Mouse (Mus musculus) ES-E14 (cell line): ENCODE measurements at regions not wholly inside any gene's neighbourhood (a gene's known extent, or its start where the extent isn't known, plus 50 kb on each side); places are given as distances from the start of the nearest gene placed in this dataset.
A peak's percentile ranks its signal among the peaks of the same experiment; 100 is the strongest.

Experiments used
- DNase-seq: peaks from one replicate; pipeline ENCODE4 v3.0.0-alpha.2; 2013; ENCODE audit warnings: low read depth, low spot score
- H3K27ac ChIP-seq: 2 replicates; pipeline ENCODE4 v1.5.1; 2012; ENCODE audit warnings: low read depth, mild to moderate bottlenecking, low read length, moderate library complexity, mixed read lengths; ENCODE audit not compliant: poor library complexity, insufficient read depth, severe bottlenecking
- H3K36me3 ChIP-seq: 2 replicates; pipeline ENCODE4 v1.6.1; 2012; ENCODE audit warnings: mild to moderate bottlenecking, low read length, moderate library complexity, mixed read lengths; ENCODE audit not compliant: control insufficient read depth, poor library complexity, insufficient read depth, severe bottlenecking
- H3K4me1 ChIP-seq, 2 experiments: fragments of 150-350 bp in 1 of 2; sonication (generic) in 1 of 2; 2 replicates each; pipeline ENCODE4 v1.6.1; 2012; ENCODE audit warnings: low read length in 2 of 2, mild to moderate bottlenecking in 1 of 2, mixed read lengths in 1 of 2; ENCODE audit not compliant: control insufficient read depth in 2 of 2, insufficient read depth in 2 of 2, poor library complexity in 1 of 2
- H3K4me3 ChIP-seq, 2 experiments: fragments of 150-350 bp in 1 of 2; sonication (generic) in 1 of 2; 2 replicates each; pipeline ENCODE4 v1.5.1; 2012; ENCODE audit warnings: low read length in 2 of 2, low read depth in 1 of 2, mild to moderate bottlenecking in 1 of 2, mixed read lengths in 1 of 2; ENCODE audit not compliant: insufficient read depth in 1 of 2, poor library complexity in 1 of 2, severe bottlenecking in 1 of 2
- H3K9ac ChIP-seq: 2 replicates; pipeline ENCODE4 v1.6.1; 2012; ENCODE audit warnings: low read depth, mild to moderate bottlenecking, low read length, mixed read lengths; ENCODE audit not compliant: poor library complexity, insufficient read depth, severe bottlenecking
- H3K9me3 ChIP-seq: fragments of 150-350 bp; sonication (generic); 2 replicates; pipeline ENCODE4 v1.6.1; 2012; ENCODE audit warnings: low read depth, mild to moderate bottlenecking, low read length; ENCODE audit not compliant: control insufficient read depth, insufficient read depth
- CHD2 ChIP-seq: IDR thresholded peaks from 2 replicates; pipeline ENCODE4 v1.6.1; 2014; ENCODE audit warnings: mild to moderate bottlenecking, low read depth, low read length, inconsistent platforms
- HCFC1 ChIP-seq: IDR thresholded peaks from 2 replicates; pipeline ENCODE4 v1.6.1; 2012; ENCODE audit warnings: low read length, inconsistent platforms, borderline replicate concordance; ENCODE audit not compliant: insufficient read depth
- MAFK ChIP-seq: IDR thresholded peaks from 2 replicates; pipeline ENCODE4 v1.6.1; 2014; ENCODE audit warnings: mild to moderate bottlenecking, low read depth, low read length, inconsistent platforms; ENCODE audit not compliant: insufficient read depth
- ZC3H11A ChIP-seq: IDR thresholded peaks from 2 replicates; pipeline ENCODE4 v1.6.1; 2012; ENCODE audit warnings: low read depth, mild to moderate bottlenecking, inconsistent platforms, low read length, borderline replicate concordance
- ZNF384 ChIP-seq: IDR thresholded peaks from 2 replicates; pipeline ENCODE4 v1.6.1; 2012; ENCODE audit warnings: low read depth, low read length, inconsistent platforms
- in situ Hi-C, 2 experiments: fragments of 600-800 bp; cut with MboI; formaldehyde crosslinking; loops; one replicate each; pipeline ENCODE4 v1.15.1; 2025; ENCODE audit warnings: low sequenced_read_pairs in 2 of 2, inconsistent platforms in 1 of 2; ENCODE audit not compliant: unreplicated experiment in 2 of 2

DNA sequence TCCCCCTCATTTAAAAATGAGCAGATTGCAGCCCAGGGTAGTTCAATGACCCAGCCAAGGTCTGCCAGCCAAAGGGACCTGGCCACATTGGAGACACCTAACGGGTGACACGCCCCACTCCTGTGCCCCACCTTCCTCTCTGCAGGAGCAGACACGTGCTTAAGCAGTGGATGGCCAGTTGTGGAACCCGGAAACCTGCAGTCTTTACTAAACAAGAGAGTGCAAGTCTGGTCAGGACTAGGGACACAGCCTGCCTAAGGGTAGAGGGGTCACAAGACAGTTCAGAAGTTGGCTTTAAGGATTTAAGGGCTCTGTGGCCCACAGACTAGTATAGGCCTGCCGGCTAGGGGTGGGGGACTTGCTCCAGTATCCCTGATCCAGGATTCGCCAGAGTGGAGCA is 179.2 kb upstream of the Gm4791 start:
- no peaks in the 10 kb centered on the region for H3K9me3 ChIP-seq
- in situ Hi-C loops: no loop called here
- H3K9ac ChIP-seq: no peak overlapping the region
- TF ChIP-seq ZNF384 (no peak), ZC3H11A (no peak)
- DNase-seq: no peak
- H3K36me3 ChIP-seq: no peaks in the 10 kb centered on the region
- no peak overlapping the region for H3K27ac ChIP-seq
- H3K4me1 ChIP-seq: 0 out of 4 replicates have a peak, but pooled peaks cover 0 to 2% of the 10 kb centered on the region in 2 experiments
- H3K4me3 ChIP-seq: no peak overlapping the region; a peak in 1 of 4 replicates

DNA sequence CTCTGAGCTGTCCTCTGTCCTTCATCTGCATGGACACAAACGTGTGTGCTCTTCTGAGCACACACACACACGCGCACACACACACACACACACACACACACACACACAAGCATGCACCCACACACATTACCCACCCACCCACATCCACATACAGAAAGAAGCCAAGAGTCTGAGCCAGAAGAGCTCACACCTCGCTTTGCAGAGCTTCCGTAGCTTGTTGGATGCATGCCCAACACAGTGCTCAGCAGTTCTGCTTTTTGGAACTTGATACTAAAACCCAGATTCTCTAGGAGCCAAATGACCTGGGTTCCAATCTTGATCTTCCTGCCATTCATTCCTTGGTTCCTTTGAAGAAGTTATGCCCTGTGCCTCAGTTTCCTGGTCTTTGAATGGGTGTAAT is 182.4 kb upstream of the Gm4791 start:
- Histone ChIP-seq H3K27ac (no peak overlapping the region), H3K9me3 (no peaks in the 10 kb centered on the region), H3K9ac (no peak overlapping the region), H3K4me1 (0 out of 4 replicates have a peak, but pooled peaks cover 0 to 2% of the 10 kb centered on the region in 2 experiments), H3K36me3 (no peaks in the 10 kb centered on the region), H3K4me3 (no peak overlapping the region)
- no peak for DNase-seq
- TF ChIP-seq CHD2 (no peak), ZC3H11A (no peak), HCFC1 (no peak), ZNF384 (no peak)
- in situ Hi-C loops: no loop called here

GRCm38 (mm10) chr9:46814478-46815241 is 183.9 kb upstream of the Gm4791 start:
- DNase-seq: peak; percentile 61
- peak; percentile 44; the same call in 1 of the 2 replicates for TF ChIP-seq ZC3H11A
- no peak for TF ChIP-seq HCFC1
- Histone ChIP-seq H3K9ac (peak overlapping the region; percentile 16; the same call in 1 of the 2 replicates), H3K36me3 (no peaks in the 10 kb centered on the region), H3K9me3 (no peaks in the 10 kb centered on the region), H3K4me1 (0 out of 4 replicates have a peak, but pooled peaks cover 0 to 2% of the 10 kb centered on the region in 2 experiments), H3K4me3 (peak overlapping the region; percentile 29 to 43; a peak in 3 of 4 replicates), H3K27ac (no peak overlapping the region)
- in situ Hi-C loops: no loop called here

DNA sequence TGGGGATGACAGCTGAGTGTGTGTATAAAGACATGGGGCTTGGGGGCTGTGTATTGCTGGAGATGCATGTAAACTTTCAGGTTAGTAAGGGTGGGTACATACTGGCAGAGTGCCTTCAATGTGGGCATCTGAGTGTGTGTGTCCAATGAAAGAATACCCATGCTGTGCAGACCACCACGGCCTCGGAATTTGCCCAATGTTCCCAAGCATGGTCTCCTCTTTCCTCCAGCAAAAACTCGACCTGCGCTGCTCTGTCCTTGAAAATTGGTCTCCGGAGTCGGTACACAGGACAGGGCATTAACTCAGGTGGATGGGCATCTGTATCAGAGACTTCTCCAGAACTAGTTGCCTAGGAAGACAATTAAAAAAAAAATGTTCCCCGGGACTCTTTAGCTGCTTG is 188.3 kb upstream of the Gm4791 start:
- no peak for DNase-seq
- no peak overlapping the region for H3K4me3 ChIP-seq
- no peak overlapping the region for H3K9ac ChIP-seq
- no peak overlapping the region for H3K27ac ChIP-seq
- H3K36me3 ChIP-seq: no peaks in the 10 kb centered on the region
- in situ Hi-C loops: no loop called here
- no peaks in the 10 kb centered on the region for H3K4me1 ChIP-seq
- H3K9me3 ChIP-seq: no peaks in the 10 kb centered on the region
- TF ChIP-seq MAFK (no peak), ZC3H11A (no peak), ZNF384 (no peak), CHD2 (no peak), HCFC1 (no peak)

DNA sequence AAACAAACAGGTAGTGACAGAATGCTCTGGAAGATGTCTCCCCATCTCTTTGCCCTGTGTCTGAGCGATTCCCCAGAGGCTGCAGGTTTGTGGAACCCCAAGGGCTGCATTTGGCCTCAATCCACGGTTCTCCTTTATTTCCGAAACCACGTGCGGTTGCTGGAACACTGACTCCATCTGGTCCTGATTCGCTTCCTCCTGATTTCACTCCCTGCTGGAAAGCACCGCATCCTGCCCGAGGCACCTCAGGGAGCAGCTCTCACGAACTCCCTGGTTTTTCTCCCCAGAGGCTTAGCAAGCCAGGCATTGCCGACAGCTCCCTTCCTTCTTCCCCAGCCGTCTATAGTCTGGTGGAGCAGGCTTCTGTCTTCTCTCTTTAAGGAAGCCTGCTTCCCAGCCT is 203.1 kb upstream of the Gm4791 start:
- in situ Hi-C loops: no loop called here
- H3K4me1 ChIP-seq: no peaks in the 10 kb centered on the region
- H3K36me3 ChIP-seq: no peaks in the 10 kb centered on the region
- H3K27ac ChIP-seq: no peak overlapping the region
- DNase-seq: no peak
- no peak for TF ChIP-seq CHD2
- TF ChIP-seq MAFK: no peak
- no peak for TF ChIP-seq ZC3H11A
- TF ChIP-seq ZNF384: no peak
- TF ChIP-seq HCFC1: no peak
- H3K9me3 ChIP-seq: no peaks in the 10 kb centered on the region
- H3K4me3 ChIP-seq: no peak overlapping the region
- H3K9ac ChIP-seq: no peak overlapping the region
